Mouse (Mus musculus) left cerebral cortex, adult 11 months (tissue): ENCODE measurements around the gene Eno2.
"Not testable (repeated sequence)": the region's sequence is repeated elsewhere in the genome, so short reads cannot be mapped to it uniquely, and the experiment has no call there.

Source experiments
- DNase-seq: peaks from one replicate; pipeline ENCODE4 v3.0.0; 2022; ENCODE audit warnings: low spot score

Gene Eno2

GRCm38 (mm10) chr6:124805341-124806321 lies 36.2 kb upstream of the Eno2 start:
- DNase-seq = peak; percentile 96

GRCm38 (mm10) chr6:124804341-124804740 lies 34.9 kb upstream of the Eno2 start:
- DNase-seq = no peak

- DNase-seq = not testable (repeated sequence)
These were observed 34.2 kb upstream of the Eno2 start for GRCm38 (mm10) chr6:124803691-124804090.

- DNase-seq = no peak
These were observed 33.6 kb upstream of the Eno2 start for GRCm38 (mm10) chr6:124803061-124803460.

GRCm38 (mm10) chr6:124802400-124802799 lies 32.9 kb upstream of the Eno2 start:
- not testable (repeated sequence) for DNase-seq

GRCm38 (mm10) chr6:124796200-124796599 lies 26.7 kb upstream of the Eno2 start:
- no peak for DNase-seq

GRCm38 (mm10) chr6:124795781-124796180 lies 26.3 kb upstream of the Eno2 start:
- DNase-seq = no peak

GRCm38 (mm10) chr6:124791911-124792310 lies 22.4 kb upstream of the Eno2 start:
- no peak for DNase-seq

GRCm38 (mm10) chr6:124790121-124790520 lies 20.6 kb upstream of the Eno2 start:
- DNase-seq = no peak

GRCm38 (mm10) chr6:124789519-124789918 lies 20.0 kb upstream of the Eno2 start:
- DNase-seq = no peak

GRCm38 (mm10) chr6:124787722-124788121 lies 18.2 kb upstream of the Eno2 start:
- no peak for DNase-seq

- DNase-seq = no peak
These were observed 17.4 kb upstream of the Eno2 start for GRCm38 (mm10) chr6:124786756-124787420.

- no peak for DNase-seq
These were observed 13.0 kb upstream of the Eno2 start for GRCm38 (mm10) chr6:124782436-124782835.

- no peak for DNase-seq
These were observed 11.4 kb upstream of the Eno2 start for GRCm38 (mm10) chr6:124780917-124781316.

GRCm38 (mm10) chr6:124779984-124780416 lies 10.5 kb upstream of the Eno2 start:
- DNase-seq = no peak

- DNase-seq = no peak
These were observed 9.9 kb upstream of the Eno2 start, which contains the start of gene Lrrc23 for GRCm38 (mm10) chr6:124779222-124779983. Gene Lrrc23, minus strand, starts transcription at chr6:124779727.

- DNase-seq = no peak
These were observed 1.0 kb upstream of the Eno2 start for GRCm38 (mm10) chr6:124770511-124770910.

GRCm38 (mm10) chr6:124770013-124770412 lies 540 bp upstream of the Eno2 start:
- no peak for DNase-seq

GRCm38 (mm10) chr6:124768704-124769044 lies 799 bp downstream of the Eno2 start:
- DNase-seq = no peak

- peak; percentile 54 for DNase-seq
These were observed 1.4 kb downstream of the Eno2 start for GRCm38 (mm10) chr6:124767920-124768703.

GRCm38 (mm10) chr6:124767536-124767919 lies 1.9 kb downstream of the Eno2 start:
- no peak for DNase-seq

GRCm38 (mm10) chr6:124765951-124766350 lies 3.5 kb downstream of the Eno2 start:
- DNase-seq = no peak
